Mouse (Mus musculus) C2C12 (cell line): Measurements from ENCODE around the gene Hectd3.

ENCODE experiments used
- CEBPB ChIP-seq: IDR thresholded peaks from one replicate; pipeline ENCODE4 v1.6.1; 2011; ENCODE audit warnings: low read depth, mild to moderate bottlenecking, control low read depth, moderate library complexity
- CTCF ChIP-seq: IDR thresholded peaks from one replicate; pipeline ENCODE4 v1.5.1; 2011; ENCODE audit not compliant: control insufficient read depth, insufficient read depth, insufficient read length
- MAX ChIP-seq: IDR thresholded peaks from one replicate; pipeline ENCODE4 v1.6.1; 2011; ENCODE audit warnings: mild to moderate bottlenecking, control low read depth
- MYOD1 ChIP-seq: IDR thresholded peaks from one replicate; pipeline ENCODE4 v1.6.1; 2011; ENCODE audit warnings: low read depth; ENCODE audit not compliant: control insufficient read depth, insufficient read length
- USF1 ChIP-seq: IDR thresholded peaks from one replicate; pipeline ENCODE4 v1.6.1; 2011; ENCODE audit warnings: low read depth, mild to moderate bottlenecking, control low read depth, moderate library complexity

DNA sequence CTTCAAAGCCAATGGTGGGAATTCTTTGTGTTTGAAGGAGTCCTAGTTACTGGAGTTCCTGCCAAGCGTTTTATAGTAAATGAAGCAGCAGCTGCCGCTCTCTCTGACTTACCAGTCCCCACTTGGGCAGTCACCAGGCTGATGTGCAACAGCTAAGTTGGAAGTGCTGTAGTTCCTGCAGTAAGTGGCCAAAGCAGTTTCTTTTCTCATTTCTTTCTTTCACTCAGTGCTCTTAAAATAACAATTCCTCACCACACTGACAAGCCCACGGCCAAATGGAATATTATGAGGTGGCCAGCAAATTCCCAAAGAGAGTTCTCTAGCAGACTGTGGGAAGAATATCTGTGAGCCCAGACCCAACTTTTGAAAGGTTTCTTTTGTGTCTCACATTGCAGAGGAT, 11.9 kb downstream of the Hectd3 start:
- TF ChIP-seq MAX = no peak
- no peak for TF ChIP-seq CTCF
- TF ChIP-seq CEBPB = no peak
- no peak for TF ChIP-seq MYOD1
- TF ChIP-seq USF1 = no peak
